Mouse (Mus musculus): ENCODE results near the gene Gm3020. TPM values are rescaled to one million over a fixed set of nuclear protein-coding genes. Genes with fewer than 3 reads are reported as not detected.

The Gm3020 gene
- not detected for polyA plus RNA-seq (2014; fragmentation: Illumina TruSeq; extraction: RNeasy Lipid Tissue Mini Kit (QIAGEN cat#74804); ENCODE audit: insufficient read depth, low read depth, low replicate concordance)

GRCm38 (mm10) chr14:3651730-3652129 lies at the start of gene Gm3020:
Gm3020 (plus strand) TSS chr14:3652030.

GRCm38 (mm10) chr14:3634212-3634611 lies 17.6 kb upstream of the Gm3020 start, which contains the start of gene Gm3012:
Gm3012 (plus strand) TSS chr14:3634512.

GRCm38 (mm10) chr14:3688483-3688882 lies 36.7 kb downstream of the Gm3020 start, which contains the start of gene Gm3043:
Gm3043 (plus strand) TSS chr14:3688783.

Other genes with a start within 250 kb of the Gm3020 start
- gene Gm10409, start 239.4 kb upstream of the Gm3020 start, polyA plus RNA-seq (2014; fragmentation: Illumina TruSeq; extraction: RNeasy Lipid Tissue Mini Kit (QIAGEN cat#74804); ENCODE audit: insufficient read depth, low read depth, low replicate concordance) = not detected
- not detected for gene Gm3005, start 223.9 kb upstream of the Gm3020 start, polyA plus RNA-seq (2014; fragmentation: Illumina TruSeq; extraction: RNeasy Lipid Tissue Mini Kit (QIAGEN cat#74804); ENCODE audit: insufficient read depth, low read depth, low replicate concordance)
- gene Gm10408, start 202.7 kb upstream of the Gm3020 start, polyA plus RNA-seq (2014; fragmentation: Illumina TruSeq; extraction: RNeasy Lipid Tissue Mini Kit (QIAGEN cat#74804); ENCODE audit: insufficient read depth, low read depth, low replicate concordance) = not detected
- gene Gm3012, start 17.5 kb upstream of the Gm3020 start, polyA plus RNA-seq (2014; fragmentation: Illumina TruSeq; extraction: RNeasy Lipid Tissue Mini Kit (QIAGEN cat#74804); ENCODE audit: insufficient read depth, low read depth, low replicate concordance) = not detected
- gene Gm3043, start 36.8 kb downstream of the Gm3020 start, polyA plus RNA-seq (2014; fragmentation: Illumina TruSeq; extraction: RNeasy Lipid Tissue Mini Kit (QIAGEN cat#74804); ENCODE audit: insufficient read depth, low read depth, low replicate concordance) = not detected
- gene Gm3002, start 158.0 kb downstream of the Gm3020 start, polyA plus RNA-seq (2014; fragmentation: Illumina TruSeq; extraction: RNeasy Lipid Tissue Mini Kit (QIAGEN cat#74804); ENCODE audit: insufficient read depth, low read depth, low replicate concordance) = not detected
- gene Gm3033, start 194.2 kb downstream of the Gm3020 start, polyA plus RNA-seq (2014; fragmentation: Illumina TruSeq; extraction: RNeasy Lipid Tissue Mini Kit (QIAGEN cat#74804); ENCODE audit: insufficient read depth, low read depth, low replicate concordance) = not detected
- gene Gm2916, start 232.1 kb downstream of the Gm3020 start, polyA plus RNA-seq (2014; fragmentation: Illumina TruSeq; extraction: RNeasy Lipid Tissue Mini Kit (QIAGEN cat#74804); ENCODE audit: insufficient read depth, low read depth, low replicate concordance) = not detected

Data from lung, adult 10 weeks (tissue).